Comparison of ENCODE assay signal across 8 mouse cellular contexts in genomic region chr5:123930508-123930989, GRCm38 (mm10). TPM values are rescaled to one million over a fixed set of nuclear protein-coding genes. Genes with fewer than 3 reads are reported as not detected.
DNase-seq lines count a peak whose midpoint lies in the region; ATAC-seq lines count a peak whose summit lies in the region.

TSS of gene Ccdc62 (plus strand) at chr5:123930679.

- peak; percentile 97 for DNase-seq in MN1 (ENCODE audit: low spot score)
- peak; percentile 92 for DNase-seq in cerebellum, adult 9-10 months
- DNase-seq in frontal cortex, adult 2 months (ENCODE audit: extremely low spot score in 1 of 2, low spot score in 1 of 2) = peak; percentile 78 to 93
- DNase-seq in hindbrain, embryonic 11.5 days (ENCODE audit: low spot score) = peak; percentile 98
- peak; percentile 86 to 92 for DNase-seq in layer of hippocampus, postnatal 10 days (ENCODE audit: low spot score in 2 of 2)
- peak; percentile 96 for DNase-seq in lung, postnatal 10 days
- DNase-seq in ovary, postnatal 36 days (ENCODE audit: low spot score) = peak; percentile 94
- peak; percentile 90 for DNase-seq in thymus, postnatal 25 days

- WGBS in hindbrain, embryonic 11.5 days = 0% methylated on average over 51 of the region's 56 CpGs

- peak within 1 kb of the TSS; percentile 92 for H3K9ac ChIP-seq in hindbrain, embryonic 11.5 days (ENCODE audit: low read depth, low read length)

- H3K27ac ChIP-seq in hindbrain, embryonic 11.5 days (ENCODE audit: low read depth, low read length) = peak within 1 kb of the TSS; percentile 69

- 0 out of 2 replicates have a peak, but pooled peaks cover 3% of the 10 kb centered on the region for H3K36me3 ChIP-seq in hindbrain, embryonic 11.5 days (ENCODE audit: control insufficient read depth, insufficient read depth, low read length)

- H3K4me3 ChIP-seq in hindbrain, embryonic 11.5 days (ENCODE audit: low read depth, low read length) = peak within 1 kb of the TSS; percentile 69

- no peaks in the 10 kb centered on the region for H3K27me3 ChIP-seq in hindbrain, embryonic 11.5 days (ENCODE audit: control insufficient read depth, insufficient read depth, low read length)

- H3K4me2 ChIP-seq in hindbrain, embryonic 11.5 days (replicated peaks; ENCODE audit: low read depth, low read length) = peak within 1 kb of the TSS; percentile 68

- no peaks in the 10 kb centered on the region for H3K4me1 ChIP-seq in hindbrain, embryonic 11.5 days (replicated peaks; ENCODE audit: control insufficient read depth, insufficient read depth, low read length)

- peak; percentile 97 for ATAC-seq in hindbrain, embryonic 11.5 days (ENCODE audit: low FRiP score)

- H3K9me3 ChIP-seq in hindbrain, embryonic 11.5 days (ENCODE audit: control insufficient read depth, low read length) = no peaks in the 10 kb centered on the region

RNA-seq across cellular contexts. Expression of gene Ccdc62, which starts in this region (rescaled TPM):
- polyA plus RNA-seq in frontal cortex, adult 2 months (2012; rRNA removed) = 5.2 and 8.1 TPM in 2 replicates
- 4.3 and 5.4 TPM in 2 replicates for polyA plus RNA-seq in hindbrain, embryonic 11.5 days (2014; fragmentation: Nextera tagmentation; extraction: Ambion mirVana)
- 1 to 10 TPM; 2.9 to 3.3 TPM for total RNA-seq in layer of hippocampus, postnatal 10 days (2021)

Comparison
In these comparisons a context has a peak if more than half of its experiments do, and no peak if none do; other contexts are left out.
1. Peak in every context shown above with its lines: DNase-seq, ATAC-seq, H3K4me3 ChIP-seq and H3K27ac ChIP-seq.